Mouse (Mus musculus): ENCODE results near the gene Ung.

Ung gene

DNA sequence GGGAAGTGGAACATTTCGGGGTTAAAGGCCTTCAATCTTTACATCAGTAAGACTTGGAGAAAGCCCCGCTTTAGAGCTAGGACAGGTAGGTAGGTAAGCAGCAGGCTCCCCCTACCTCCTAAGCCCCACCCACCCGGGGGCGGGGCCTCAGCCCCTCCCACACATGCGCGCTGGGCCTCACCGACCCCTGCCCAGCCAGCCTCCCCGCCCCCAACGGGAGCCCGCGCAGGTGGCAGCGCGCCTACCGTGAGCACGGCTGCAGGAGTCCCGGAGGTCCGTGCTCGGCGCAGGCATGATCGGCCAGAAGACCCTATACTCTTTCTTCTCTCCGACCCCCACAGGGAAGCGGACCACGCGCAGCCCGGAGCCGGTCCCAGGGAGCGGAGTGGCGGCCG, at the start of gene Ung:
Gene Ung, plus strand, starts transcription at position 176 of the 395 bp plus-strand sequence.
- no peak for DNase-seq (ENCODE audit: low spot score)

GRCm38 (mm10) chr5:114085501-114085900, 44.7 kb upstream of the Ung start:
- no peak for DNase-seq (ENCODE audit: low spot score)

GRCm38 (mm10) chr5:114087875-114088480, 42.2 kb upstream of the Ung start:
- no peak for DNase-seq (ENCODE audit: low spot score)

- no peak for DNase-seq (ENCODE audit: low spot score)
Measured at GRCm38 (mm10) chr5:114090421-114091013, 39.7 kb upstream of the Ung start.

DNA sequence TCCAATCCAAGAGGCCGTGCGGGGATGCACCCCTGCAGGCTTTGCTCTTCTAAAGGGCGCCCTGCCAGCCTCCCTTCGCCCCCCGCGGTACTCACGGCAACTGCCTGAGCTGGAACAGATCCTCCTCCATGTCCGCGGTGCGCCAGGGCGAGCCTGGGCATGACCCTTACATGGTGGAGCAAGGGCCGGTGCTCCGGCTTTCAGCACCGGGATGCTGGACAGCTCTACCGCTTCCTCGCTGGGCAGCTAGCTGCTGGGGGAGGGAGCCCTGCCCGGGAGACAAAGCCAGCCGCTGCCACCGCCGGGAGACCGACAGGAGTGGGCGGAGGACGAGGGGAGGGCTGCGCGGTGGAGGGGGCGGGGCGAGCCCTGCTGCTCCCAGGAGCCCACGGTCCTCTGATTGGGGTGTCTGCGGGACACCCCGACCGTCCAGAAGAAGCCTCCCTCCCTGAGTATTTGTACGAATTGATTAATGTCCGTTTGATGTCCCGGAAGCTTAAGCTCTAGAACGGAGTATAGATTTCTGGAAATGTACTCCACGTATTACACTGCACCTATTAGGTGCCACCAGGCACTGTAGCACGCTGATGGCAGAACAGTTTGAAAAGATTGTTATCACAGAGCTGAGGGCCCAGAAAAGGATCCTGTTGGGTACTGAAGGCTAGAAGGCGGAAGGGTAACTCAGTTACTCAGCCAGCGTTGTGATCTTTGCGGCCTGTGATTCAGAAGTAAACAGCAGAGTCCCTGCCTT, 39.0 kb upstream of the Ung start, which contains the start of gene Svop:
Gene Svop, minus strand, starts transcription at position 514 of the 751 bp plus-strand sequence.
- peak; percentile 56 for DNase-seq (ENCODE audit: low spot score)

DNA sequence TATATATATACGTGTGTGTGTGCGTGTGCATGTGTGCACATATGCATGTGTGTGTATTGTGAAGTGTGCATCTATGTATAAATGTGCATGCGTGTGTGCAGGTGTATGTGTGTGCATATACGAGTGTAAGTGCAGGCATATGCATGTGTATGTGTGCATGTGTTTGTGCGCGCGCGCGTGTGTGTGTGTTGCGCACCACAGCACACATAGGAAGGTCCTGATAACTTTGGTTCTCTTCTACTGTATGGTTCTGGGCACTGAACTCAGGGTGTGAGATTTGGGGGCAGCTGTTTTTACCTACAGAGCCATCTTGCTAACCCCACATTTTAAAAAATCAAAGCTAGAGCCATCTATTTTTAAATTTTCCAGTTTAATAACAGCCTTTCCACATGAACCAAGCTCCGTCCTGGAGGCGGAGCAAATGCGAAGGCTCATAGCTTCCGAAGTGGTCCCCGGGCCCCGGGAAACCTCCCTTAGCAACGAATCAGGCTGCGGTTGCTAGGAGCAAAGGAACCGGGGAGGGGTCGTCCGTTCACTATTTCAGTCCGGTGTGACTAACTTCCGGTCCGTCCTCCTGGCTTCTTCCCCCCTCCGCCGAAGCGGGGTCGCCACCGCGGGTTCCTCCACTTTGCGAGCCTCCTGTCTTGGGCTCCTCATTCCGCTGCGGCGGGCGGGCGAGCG, 30.3 kb upstream of the Ung start:
- peak; percentile 84 for DNase-seq (ENCODE audit: low spot score)

GRCm38 (mm10) chr5:114100390-114101099, 29.6 kb upstream of the Ung start:
- DNase-seq (ENCODE audit: low spot score) = no peak

DNA sequence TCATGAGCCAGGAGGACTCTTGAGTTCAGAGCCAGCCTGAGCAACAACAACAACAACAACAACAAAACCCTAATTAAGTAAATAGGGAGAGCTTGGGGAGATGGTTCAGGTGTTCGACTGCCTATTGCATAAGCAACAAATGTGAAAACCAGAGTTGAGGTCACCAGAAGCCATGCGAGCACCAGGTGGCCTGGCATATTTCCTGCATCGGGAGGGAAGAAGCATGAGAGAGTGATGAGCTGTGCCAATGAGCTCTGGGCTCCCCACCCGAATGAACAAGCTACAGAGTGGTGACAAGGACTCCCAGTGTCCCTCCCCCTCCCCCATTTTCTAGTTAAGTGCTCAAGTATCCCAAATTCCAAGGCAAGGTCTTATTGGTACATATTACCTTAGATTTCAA, 28.3 kb upstream of the Ung start:
- no peak for DNase-seq (ENCODE audit: low spot score)

DNA sequence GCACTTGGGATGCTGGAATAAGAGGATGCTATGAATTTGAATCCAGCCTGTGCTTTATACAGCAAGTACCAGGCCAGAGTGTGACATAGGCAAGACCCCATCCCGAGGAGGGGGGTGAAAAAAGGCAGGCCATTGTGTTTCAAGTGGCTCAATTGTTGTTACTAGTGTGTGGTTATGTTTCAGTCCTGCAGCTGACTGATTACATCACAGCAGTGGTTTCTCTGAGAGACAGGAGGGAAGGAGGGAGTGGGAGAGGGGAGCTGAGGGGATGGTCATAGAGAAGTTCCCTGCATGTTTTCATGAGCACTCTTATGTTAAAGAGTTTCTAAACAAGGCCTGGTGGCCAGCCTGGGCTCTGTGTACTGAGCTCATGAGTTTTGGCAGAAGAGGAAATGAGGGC, 27.4 kb upstream of the Ung start:
- peak; percentile 54 for DNase-seq (ENCODE audit: low spot score)

DNA sequence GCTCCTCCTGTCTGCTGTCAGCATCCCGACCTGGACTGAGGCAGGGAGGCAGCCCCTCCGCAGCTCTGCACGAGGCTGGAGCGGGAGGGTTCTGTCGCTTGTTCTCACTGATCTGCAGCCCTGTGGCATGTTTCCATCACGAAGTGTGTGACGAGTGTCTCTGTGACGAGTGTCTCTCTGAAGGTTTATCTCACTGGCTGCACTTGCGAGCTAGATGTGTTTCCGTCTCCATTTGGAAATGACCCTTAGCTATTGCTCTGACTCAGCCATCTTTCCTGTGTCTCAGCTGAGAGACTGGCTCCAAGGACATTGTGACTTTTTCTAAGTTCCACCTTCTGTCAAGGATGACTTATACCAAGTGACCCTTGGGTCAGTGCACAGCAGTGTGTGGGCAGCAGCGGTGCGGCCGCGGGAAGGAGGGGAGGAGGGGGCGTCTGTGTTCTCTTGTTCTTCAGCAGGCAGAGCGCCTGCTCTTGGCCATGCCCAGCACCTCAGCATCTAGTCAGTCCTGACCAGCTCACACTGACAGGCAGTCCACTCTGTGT, 23.7 kb upstream of the Ung start:
- DNase-seq (ENCODE audit: low spot score) = no peak

- no peak for DNase-seq (ENCODE audit: low spot score)
Measured at GRCm38 (mm10) chr5:114113334-114113733, 16.9 kb upstream of the Ung start.

DNA sequence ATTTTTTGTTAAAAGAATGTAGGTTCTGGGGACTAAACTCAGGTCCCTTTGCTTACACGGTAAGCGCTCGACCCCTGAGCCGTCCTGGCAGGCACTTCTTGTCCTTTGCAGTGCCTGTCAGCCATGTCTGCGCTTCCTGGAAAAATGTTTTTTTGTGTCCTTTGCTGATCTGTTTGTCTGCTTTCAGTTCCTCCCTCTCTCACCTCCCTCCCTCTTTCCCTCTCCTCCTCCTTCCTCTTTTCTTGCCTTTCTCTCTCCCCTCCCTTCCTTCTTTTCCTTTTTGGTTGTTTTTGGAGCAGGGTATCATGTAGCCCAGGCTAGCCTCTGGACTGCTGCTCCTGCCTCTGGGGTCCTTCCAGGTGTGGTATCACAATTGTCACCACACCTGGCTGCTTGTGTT, 15.2 kb upstream of the Ung start:
- DNase-seq (ENCODE audit: low spot score) = no peak

- no peak for DNase-seq (ENCODE audit: low spot score)
Measured at GRCm38 (mm10) chr5:114116586-114116985, 13.6 kb upstream of the Ung start.

DNA sequence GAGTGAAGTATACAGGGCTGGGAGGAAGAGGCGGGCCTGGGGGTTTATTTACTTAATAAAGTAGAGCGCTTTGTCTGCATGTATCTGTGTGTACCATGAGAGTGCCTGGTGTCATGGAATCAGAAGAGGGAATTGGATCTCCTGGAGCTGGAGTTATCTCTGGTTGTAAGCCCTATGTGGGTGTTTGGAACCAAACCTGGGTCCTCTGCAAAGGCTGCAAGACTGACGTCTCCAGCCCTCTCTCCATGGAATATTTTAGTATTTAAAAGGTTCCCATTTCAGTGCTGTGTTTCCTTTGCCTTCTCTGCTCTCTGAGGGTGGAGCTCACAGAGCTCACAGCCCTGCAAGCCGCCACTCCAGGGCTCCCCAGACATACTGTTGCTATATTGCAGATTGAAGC, 10.4 kb upstream of the Ung start:
- no peak for DNase-seq (ENCODE audit: low spot score)

- DNase-seq (ENCODE audit: low spot score) = no peak
Measured at GRCm38 (mm10) chr5:114126008-114126407, 4.2 kb upstream of the Ung start.

- DNase-seq (ENCODE audit: low spot score) = no peak
Measured at GRCm38 (mm10) chr5:114126499-114127244, 3.5 kb upstream of the Ung start.

GRCm38 (mm10) chr5:114127374-114128349, 2.5 kb upstream of the Ung start, which contains the start of gene Alkbh2:
Gene Alkbh2, minus strand, starts transcription at chr5:114128218.
- DNase-seq (ENCODE audit: low spot score) = peak; percentile 55

DNA sequence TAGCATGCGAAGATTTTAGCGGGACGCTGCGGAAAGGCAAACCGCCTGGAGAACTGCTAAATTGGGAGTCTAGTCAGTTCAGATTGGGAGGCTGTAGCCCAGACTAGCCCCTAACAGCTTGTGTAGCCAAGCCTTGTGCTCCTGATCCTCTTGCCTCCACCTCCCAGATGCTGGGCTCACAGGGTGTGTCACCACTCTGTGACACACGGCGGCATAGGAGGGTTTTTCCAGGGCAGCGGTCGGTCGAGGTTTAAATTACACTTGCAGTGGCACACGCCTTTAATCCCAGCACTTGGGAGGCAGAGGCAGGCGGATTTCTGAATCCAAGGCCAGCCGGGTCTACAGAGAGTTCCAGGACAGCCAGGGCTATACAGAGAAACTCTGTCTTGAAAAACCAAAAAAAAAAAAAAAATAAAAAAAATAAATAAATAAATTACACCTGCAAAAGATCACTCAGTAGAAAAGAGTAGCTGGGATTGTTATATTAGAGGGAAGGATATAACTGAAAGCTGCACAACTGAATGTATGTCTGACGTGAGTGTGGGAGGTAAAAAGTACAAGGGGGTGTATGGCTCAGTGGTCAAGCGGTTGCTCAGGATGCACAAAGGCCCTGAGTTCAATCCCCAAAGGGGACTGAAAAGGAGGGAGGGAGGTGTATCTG, 506 bp upstream of the Ung start:
- DNase-seq (ENCODE audit: low spot score) = no peak
